Mouse (Mus musculus): ENCODE measurements around the gene Col3a1. TPM values are rescaled to one million over a fixed set of nuclear protein-coding genes. Genes with fewer than 3 reads are reported as not detected.

Col3a1 gene
- 100 to 1,000 TPM in 1 of 2 experiments, 10 to 100 TPM in 1; 42.6 to 127 TPM for total RNA-seq (2021)
- long read RNA-seq, experiment 1, full-length matches to known transcripts = 352 of 401 reads
- long read RNA-seq, experiment 1, partial matches to known transcripts = 30 of 401 reads
- long read RNA-seq, experiment 1, other reads (novel, unspliced or antisense) = 19 of 401 reads
- long read RNA-seq, experiment 2, full-length matches to known transcripts = 254 of 307 reads
- long read RNA-seq, experiment 2, partial matches to known transcripts = 45 of 307 reads
- long read RNA-seq, experiment 2, other reads (novel, unspliced or antisense) = 8 of 307 reads

DNA sequence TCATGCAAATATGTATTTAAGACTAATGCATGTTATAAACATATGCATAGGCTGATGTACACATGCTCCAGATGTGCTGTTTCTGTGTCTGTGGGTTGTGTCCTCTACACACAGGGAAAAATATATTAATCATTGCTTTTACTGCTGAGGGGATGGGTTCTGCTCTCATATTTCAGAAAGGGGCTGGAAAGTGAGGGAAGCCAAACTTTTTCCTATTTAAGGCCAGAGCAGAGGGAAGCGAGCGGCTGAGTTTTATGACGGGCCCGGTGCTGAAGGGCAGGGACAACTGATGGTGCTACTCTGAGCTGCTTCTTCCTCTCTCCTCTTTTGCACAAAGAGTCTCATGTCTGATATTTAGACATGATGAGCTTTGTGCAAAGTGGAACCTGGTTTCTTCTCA, at the start of gene Col3a1:
Gene Col3a1, plus strand, starts transcription at position 151 of the 400 bp plus-strand sequence.
- peak in 1 of 2 experiments; percentile 25 for DNase-seq (ENCODE audit: low spot score in 2 of 2)

DNA sequence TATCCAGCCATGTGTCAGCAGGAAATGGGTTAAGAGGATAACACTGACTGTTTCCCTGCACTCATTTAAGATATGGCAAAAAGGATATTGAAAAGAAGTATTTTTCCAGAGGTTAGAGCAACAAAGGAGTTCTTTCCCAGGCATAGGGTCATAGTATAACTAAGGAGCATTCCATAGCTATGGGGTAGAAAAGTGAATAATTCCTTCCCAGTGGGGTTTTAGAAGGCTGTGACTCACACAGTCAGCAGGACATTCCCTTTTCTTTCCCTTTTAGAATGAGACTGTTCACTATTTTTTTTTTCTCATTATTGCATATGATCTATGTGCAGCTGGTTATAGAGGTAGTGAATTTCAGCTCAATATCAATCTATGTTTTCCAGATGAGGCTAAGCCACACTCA, 41.9 kb upstream of the Col3a1 start:
- no peak for DNase-seq (ENCODE audit: low spot score in 2 of 2)

DNA sequence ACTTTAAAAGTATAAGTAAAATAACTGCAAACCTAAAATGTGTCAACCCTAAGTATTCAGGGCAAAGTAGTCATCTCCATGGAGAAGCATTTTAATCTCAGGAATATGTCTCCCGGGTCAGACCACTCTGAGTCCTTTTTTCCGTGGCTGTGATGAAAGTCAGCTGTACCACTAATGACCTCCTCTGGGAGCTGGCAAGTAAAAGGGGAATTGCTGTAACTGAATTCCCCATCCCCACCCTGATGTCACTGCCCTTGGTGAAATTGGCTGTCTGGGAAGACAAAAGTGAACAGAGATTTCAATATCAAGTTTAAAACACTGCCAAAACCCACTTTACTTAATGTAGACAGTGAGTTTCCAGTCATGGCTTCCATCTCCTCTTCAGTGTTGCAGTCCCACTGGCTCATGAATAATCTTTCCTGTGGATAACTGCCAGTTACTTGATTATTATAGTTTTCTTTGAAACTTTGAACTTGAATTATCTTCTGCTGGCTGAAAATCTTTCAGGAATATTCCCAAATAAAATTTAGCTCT, 35.3 kb upstream of the Col3a1 start:
- DNase-seq (ENCODE audit: low spot score in 2 of 2) = no peak

DNA sequence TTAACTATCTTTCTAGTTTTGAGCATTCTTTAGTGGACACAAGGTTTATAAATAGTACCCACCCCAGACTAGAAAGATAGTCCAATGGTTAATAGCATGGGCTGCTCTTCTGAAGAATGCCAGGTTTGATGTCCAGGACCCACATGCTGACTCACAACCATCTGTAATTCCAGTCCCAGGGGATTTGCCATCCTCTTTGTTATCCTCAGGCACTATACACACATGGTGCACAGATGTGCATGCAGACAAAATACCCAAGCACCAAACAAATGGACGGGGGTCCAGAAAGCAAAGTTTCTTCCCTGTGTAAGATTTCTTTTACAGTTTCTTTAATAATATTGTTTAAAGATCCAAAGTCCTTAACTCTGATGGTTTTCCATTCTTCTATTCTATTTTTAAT, 23.4 kb upstream of the Col3a1 start:
- no peak for DNase-seq (ENCODE audit: low spot score in 2 of 2)

DNA sequence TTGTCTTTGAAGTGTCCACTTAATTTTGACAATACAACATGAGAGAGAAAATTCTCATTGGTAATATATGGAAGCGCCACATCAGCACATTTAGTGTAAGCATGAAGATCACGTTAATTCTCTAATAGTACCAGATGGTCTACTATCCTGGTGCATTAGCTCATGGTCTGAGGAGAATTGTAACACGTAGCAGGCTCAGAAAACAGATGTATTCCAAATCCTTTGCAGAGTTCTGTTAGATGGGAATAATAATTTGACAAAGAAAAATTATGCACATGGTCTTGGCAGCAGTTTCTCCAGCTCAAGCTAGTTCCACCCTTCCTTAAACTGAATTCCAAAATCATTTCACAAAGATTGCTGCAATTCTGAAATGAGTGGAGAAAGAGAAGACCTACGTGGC, 21.3 kb upstream of the Col3a1 start:
- DNase-seq (ENCODE audit: low spot score in 2 of 2) = no peak

DNA sequence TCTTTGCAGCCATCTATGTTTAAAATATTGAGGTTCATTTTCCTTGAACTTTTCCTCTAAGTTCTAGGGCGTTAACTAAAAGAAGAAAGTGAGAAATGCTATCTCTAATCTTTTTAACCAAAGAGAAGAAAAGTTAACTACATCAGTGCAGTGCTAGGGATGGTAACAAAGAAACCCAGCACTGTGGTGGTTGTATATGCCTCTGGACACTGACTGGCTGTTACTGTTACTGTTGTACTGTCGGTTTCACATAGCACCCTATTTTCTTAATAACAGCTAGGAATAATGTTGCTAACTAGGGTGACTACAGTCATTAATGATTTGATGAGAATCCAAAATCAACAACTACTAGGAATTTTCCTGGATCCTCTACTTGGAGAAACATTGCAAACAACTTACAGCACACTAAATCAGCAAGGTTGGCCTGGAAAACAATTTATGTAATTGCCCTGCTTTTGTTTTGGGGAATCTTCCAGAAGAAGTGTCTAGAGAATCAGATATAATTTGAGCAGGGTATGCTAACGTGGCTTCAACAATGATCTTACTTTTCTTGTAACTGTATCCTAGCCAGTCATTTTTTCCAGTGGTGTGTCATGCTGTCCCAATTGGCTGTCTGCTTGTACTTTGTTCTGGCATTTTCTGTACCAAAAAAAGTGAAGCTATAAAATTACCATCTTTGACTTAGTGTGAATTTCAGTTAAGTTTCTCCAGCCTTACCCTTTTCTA, 11.8 kb upstream of the Col3a1 start:
- DNase-seq (ENCODE audit: low spot score in 2 of 2) = no peak

DNA sequence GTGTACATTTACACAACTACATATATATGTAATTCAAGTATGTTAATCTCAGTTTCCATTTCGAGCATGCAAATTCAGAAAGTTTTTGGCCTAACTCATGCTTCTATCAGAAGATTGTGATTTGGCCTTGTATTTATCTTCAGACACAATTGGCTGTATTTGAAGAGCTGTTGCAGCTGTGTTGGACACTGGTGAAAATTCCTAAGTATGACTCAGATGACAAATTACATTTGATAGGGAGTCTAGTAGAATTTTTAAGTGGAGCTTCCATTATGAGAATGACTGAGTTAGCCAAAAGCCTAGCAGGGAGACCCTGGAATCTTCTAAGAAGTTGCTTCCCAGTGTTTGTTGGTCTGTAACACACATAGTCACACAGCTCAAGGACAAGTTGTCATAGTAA, 7.1 kb upstream of the Col3a1 start:
- no peak for DNase-seq (ENCODE audit: low spot score in 2 of 2)

DNA sequence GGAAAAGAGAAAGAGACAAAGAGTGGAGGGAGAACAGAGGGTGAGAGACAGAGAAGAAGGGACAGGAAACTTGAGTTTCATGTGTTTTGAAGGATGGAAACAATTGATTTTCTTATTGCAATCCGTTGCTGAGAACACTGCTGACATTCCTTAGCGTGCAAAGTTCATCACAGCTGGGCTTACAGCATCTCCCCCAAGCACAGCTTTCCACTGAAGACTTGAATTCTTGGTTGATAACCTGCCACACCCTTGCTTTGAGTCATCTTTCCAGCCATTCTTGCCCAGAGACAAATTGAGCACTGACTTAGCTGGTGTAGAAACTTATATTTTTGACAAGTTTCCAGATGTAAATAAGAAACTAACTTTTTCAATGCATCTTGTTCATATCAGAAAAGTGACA, 2.3 kb upstream of the Col3a1 start:
- DNase-seq (ENCODE audit: low spot score in 2 of 2) = no peak

DNA sequence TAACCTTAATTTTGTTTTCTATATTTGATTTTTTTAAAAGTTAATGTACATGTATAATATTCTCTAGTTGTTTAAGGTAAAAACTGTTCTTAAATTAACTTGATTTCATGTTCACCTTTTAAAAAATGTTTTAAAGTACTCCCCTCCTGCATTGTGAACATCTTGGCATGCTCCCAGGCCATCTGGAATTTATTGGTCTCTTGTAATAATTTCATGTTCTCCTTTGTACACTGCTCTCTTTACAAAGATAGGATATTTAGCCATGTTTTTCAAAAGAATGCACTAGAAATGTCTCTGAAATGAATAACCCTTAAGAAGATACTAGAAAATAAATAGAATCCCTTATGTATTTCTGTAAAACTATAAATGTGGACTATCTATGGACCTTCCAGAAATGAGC, 624 bp downstream of the Col3a1 start:
- no peak for DNase-seq (ENCODE audit: low spot score in 2 of 2)

DNA sequence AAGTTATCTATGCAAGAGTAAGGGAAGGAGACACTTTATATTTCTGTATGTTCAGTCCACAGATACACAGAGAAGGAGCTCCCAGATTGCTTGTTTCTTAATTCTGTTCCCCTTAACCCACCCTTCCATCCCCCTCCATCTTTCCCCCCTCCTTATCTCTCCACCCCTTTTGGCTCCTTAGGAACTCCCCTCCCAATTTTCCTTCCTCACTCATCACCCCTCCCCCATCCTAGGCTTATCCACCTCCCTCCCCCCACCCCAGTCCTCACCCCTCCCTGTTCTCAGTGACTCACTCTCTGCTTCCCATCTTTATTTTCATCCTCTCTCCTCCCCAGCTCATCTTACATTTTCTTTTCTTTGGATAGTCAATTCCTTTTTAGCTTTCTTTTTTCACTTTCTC, 1.5 kb downstream of the Col3a1 start:
- DNase-seq (ENCODE audit: low spot score in 2 of 2) = no peak

DNA sequence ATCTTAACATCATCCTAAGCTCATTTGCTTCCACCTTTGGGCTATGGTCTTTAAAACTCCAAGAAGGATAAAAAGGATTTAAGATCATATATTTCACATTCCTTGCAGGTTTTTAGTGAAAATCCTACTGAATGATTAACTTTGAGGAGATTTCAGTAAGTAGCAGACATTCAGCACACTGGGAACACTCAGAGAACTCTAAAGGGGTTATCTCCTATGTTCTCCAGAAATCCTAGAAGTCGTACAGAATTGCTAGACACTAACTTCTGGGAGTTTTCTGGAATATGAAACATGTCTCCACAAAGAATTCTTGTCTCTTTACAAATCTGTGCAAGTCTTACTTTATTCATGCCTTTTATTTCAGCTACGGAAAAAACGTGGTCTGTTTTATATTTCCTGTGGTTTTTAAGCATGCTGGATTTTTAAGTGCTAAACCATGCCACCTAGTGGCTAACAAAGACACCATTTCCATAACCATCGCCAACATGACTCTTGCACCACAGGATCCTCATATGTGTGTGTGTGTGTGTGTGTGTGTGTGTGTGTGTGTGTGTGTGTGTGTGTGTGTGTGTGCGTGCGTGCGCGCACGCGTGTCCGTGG, 2.5 kb downstream of the Col3a1 start:
- no peak for DNase-seq (ENCODE audit: low spot score in 2 of 2)

DNA sequence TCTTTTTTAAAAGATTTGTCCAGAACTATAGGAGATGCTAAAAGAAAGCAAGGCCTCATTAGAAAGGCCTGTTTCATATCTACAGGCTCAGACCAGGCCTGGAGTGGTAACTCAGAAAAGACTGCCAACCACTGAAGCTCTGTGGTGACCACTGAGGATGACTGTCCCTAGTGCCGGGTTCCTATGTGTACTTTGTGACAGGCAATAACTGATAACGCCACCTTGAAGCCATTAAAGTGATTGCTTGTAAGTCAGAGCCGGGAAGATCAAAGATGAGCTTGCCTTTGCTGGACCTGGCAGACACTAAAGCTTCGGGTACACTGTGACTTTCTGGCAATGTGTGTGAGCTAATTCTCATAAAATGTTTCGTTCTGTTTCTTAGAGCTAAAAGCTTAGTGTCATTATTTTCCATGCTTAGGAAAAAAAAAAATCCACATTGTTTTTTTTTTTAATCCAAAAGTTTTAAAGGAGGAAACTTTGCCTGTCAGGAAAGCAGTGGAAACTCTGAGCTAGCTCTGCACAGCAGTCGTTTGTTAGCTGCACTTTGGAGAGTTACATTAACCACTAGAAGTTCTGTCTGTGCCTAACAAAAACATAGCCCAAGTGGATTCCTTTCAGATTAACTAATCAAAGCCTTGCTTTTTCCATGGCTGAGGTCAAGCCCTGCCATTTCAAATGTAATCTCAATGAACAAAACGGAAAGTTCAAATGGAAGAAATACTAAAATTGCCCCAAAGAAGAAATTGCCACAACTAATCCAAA, 4.6 kb downstream of the Col3a1 start:
- no peak for DNase-seq (ENCODE audit: low spot score in 2 of 2)

DNA sequence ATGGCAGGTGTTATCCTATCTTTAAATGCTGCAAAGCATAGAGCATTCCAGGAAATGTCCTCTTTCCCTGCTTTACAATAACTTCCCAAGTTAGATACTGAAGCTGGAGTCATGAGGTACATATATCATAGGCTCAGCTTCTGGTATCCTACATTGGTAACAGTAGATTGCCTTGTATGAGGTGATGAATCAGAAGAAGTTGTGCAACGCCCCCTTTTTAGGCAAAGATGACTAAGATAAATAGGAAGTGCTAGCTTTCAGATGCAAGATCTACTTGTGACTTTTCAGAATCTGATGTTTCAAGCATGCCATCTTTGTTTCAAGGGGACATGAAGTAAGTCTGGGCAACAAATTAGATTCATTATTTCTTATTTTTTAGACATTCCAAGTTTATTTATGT, 6.9 kb downstream of the Col3a1 start:
- no peak for DNase-seq (ENCODE audit: low spot score in 2 of 2)

DNA sequence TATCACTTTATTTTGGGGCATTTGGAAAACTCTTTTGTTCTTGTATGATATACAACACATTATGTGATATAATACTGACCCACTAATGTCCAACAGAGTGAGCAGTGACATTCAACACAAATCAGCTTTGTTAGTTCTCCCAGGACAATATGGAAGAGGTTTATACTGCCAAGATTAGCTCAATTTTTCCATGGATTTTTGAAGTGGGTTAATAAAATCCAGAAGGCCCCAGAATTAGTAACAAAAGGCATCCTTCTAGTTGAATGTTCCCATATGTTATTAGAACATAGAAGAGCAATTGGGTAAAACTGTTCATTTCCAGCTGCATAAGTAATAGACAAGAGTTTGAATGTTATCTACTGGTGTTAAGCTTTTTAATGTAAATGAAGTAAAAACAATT, 9.5 kb downstream of the Col3a1 start:
- no peak for DNase-seq (ENCODE audit: low spot score in 2 of 2)

DNA sequence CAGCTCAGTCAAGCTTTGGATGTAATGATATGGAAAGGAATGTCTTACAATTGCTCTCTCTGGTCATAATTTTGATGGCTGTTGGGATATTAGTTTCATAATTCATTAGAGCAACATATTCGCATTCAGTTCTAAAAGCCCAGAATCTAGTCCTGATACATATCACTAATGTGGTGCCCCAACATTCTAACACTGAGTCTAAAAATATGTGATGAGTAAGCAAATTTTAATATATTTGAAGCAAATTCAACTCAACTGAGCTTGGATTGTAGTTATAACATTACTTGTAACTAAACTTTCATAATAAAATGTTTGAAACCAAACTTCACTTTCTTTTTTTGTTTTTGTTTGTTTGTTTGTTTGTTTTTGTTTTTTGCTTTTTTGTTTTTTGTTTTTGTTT, 17.8 kb downstream of the Col3a1 start:
- DNase-seq (ENCODE audit: low spot score in 2 of 2) = no peak

DNA sequence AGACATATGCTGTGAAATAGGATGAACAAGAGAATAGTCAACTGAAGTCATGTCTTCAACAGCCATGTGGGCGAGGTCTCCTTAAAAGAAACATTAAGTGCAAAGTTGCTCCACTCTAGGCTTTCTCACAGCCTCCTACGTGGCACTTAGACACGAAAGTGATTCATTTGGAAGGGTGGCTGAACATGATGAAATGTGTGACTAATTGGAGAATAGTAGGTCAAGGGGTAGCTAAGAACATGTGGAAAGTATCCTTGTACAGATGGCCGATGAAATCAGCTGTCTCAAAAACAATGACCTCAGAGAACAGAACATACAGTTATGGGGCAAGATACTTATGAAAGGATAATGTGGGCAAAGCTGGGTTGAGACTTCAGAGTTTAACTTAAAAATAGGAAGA, 44.6 kb downstream of the Col3a1 start:
- no peak for DNase-seq (ENCODE audit: low spot score in 2 of 2)

DNA sequence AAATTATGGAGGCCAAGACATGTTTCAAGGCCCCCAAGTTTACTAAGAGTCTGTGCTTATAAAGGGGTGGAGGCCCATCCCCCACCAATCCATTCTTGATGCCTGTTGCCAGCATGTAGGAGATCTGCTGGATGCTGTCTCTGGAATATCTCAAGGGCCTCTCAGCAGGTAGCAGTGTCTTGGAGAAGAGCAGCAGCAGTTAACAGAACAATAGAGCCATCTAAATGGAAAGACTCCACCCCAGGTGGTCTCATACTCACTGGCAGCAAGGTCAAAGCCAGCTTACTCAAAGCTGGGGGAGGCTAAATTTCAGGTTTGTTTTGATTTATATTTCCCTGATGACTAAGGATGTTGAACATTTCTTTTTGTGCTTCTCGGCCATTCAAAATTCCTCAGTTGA, 46.7 kb downstream of the Col3a1 start:
- DNase-seq (ENCODE audit: low spot score in 2 of 2) = no peak

DNA sequence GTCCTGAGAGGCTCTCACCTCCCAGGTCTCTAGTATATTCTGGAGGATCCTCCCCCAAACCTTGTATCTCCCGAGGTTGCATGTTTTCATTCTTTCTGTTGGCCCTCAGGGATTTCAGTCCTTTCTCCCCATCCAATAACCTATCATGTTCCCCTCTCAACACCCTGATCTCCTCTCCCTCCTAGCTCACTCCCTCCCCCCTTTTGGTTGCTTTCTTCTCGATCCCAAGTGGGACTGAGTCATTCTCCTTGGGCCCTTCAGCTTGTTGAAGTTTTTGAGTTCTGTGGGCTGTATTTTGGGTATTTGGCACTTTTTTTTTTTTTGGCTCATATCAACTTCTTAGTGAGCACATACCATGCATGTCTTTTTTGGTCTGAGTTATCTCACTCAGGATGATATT, 47.8 kb downstream of the Col3a1 start:
- DNase-seq (ENCODE audit: low spot score in 2 of 2) = no peak

DNA sequence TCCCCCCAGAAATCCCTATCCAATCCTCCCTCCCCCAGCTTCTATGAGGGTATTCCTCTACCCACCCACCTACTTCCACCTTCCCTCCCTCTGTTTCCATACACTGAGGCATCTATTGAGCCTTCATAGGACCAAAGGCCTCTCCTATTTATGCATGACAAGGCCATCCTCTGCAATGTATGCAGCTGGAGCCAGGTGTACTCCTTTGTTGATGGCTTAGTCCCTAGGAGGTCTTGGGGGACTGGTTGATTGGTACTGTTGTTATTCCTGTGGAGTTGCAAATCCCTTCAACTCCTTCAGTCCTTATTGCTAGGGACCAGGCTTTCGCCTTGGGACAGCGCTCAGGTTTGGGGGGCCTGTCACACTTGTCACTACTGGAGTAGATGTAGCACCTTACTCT, 48.3 kb downstream of the Col3a1 start:
- DNase-seq (ENCODE audit: low spot score in 2 of 2) = no peak

DNA sequence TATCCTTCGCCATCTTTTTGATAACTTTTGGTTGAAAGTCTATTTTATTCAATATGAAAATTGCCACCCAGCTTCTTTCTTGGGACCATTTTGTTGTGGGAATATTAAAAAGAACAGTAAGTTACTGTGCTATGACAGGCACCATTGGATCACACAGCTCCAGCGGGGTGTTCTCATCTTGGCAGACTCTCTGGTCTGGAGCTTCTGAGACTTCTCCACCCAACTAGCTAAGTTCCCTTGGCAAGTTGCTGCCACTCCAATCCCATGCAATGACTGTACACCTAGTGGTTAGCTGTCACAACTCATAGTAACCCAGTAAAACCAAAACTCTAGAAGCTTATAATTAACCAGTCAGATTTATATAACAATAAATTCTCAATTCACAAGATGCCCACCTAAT, 51.9 kb downstream of the Col3a1 start:
- no peak for DNase-seq (ENCODE audit: low spot score in 2 of 2)

DNA sequence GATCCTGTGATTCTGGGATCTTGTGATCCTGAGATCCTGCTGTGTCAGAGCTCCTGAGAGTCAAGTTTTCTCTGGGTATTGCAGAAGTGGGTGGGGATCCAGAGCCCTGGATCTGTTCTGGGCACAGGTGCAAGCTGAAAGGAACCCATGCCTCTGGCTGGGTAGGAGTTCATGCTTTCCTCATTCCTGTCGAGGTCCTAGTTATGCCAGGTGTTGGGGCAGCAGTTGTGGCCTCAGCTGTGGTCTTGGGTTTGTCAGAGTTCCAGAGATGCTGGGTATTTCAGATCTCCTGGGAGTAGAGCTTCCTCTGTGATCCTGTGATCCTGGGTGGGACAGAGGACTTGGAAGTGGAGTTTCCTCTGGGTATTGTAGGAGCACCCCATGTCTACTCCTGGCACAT, 54.1 kb downstream of the Col3a1 start:
- DNase-seq (ENCODE audit: low spot score in 2 of 2) = no peak

All from adrenal gland, adult 18-20 months (tissue).